Mouse (Mus musculus) brain, embryonic 14.5 days (tissue): ENCODE measurements around the gene 2010003K11Rik. TPM values are rescaled to one million over a fixed set of nuclear protein-coding genes. Genes with fewer than 3 reads are reported as not detected.

Source experiments
- DNase-seq: peaks from one replicate; pipeline ENCODE4 v3.0.0-alpha.2; 2011; ENCODE audit warnings: low read depth
- CTCF ChIP-seq: fragments of 200-500 bp; IDR thresholded peaks from 2 replicates; pipeline ENCODE4 v1.5.1; 2012; ENCODE audit warnings: inconsistent platforms, mild to moderate bottlenecking, moderate library complexity, borderline replicate concordance; ENCODE audit not compliant: insufficient read depth, insufficient read length; ENCODE audit errors: extremely low read depth
- POLR2A ChIP-seq: fragments of 200-500 bp; IDR thresholded peaks from 2 replicates; pipeline ENCODE4 v1.6.1; 2012; ENCODE audit warnings: mild to moderate bottlenecking, inconsistent platforms, borderline replicate concordance; ENCODE audit not compliant: poor library complexity, insufficient read depth, insufficient read length, severe bottlenecking; ENCODE audit errors: extremely low read depth
- polyA plus RNA-seq: library from polyadenylated mRNA; depleted of rRNA; stranded (reverse); fragments of >200 nt; gene quantifications from 2 replicates; pipeline ENCODE4 v1.2.3, GENCODE M21; 2012

The 2010003K11Rik gene
- polyA plus RNA-seq, 1 experiment, result not detected

DNA sequence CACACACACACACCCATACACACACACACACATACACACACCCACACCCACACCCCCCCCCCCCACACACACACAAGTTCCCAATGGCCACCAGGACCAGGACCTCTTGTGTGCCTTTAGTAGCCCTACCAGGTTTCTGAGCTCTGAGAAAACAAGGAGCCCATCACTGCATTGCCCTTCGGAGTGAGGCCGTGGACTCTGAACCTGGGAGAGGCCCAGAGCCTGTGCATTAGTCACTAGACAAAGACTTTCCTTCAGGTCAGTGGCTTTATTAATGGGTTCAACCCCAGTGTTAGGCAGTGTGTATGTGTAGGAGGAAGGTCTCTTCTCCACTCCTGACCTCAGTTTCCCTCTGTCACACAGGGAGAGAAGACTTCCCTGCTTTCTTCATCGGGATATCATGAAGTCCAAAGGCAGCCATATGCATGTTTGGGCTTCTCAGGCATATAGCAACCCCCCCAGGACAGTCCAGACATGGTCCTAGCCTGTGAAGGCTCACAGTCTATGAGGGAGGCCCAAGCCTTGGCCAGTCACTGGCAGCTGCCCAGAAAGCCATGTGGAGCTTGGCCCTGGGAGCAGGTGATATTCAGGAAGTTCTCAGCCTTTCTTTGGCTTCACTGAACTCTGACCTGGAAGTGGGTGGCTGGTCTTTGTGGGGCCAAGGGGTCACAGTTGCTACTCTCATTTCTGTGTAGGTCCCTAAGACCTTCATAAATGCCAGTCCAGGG lies 1.7 kb downstream of the 2010003K11Rik start:
- no peak for DNase-seq
- no peak for TF ChIP-seq POLR2A

DNA sequence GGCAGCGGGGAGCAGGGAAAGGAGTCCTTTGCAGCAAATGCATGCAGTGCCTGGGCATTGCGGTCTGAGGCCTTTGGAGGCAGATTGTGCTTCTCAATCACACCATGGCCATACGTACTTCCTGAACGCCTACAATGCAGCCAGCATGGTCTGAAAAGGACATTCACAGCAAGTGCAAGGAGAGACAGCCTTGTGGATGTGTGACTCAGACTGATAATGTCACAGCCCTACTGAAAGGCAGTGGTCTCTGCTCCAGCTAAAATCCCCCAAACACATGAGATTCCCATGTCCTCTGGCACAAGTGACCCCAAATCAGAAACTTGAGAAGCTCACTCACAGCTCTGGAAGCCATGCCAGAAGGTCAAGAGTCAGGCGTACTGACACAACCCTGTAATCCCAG lies 2.6 kb downstream of the 2010003K11Rik start:
- DNase-seq, result no peak
- no peak for TF ChIP-seq CTCF
- TF ChIP-seq POLR2A, result no peak

DNA sequence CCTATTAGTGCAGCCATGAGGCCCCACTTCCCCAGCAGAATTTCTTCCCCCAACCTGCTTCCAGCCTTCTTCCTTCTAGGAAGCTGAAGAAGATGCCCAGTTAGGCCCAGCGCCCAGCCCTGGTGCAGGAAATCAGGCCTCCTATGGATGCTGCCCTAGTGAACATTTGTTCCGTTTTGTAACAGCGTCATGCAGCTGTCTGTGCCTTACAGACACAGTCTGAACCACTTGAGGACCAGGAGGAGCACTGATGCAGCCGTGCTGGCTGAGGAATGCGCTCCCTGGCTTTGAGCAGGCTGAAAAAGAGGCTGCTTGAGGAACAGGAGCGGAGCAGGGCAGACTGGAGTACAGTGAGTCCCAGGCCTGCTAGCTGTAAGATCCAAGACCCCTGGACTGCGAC lies 3.7 kb downstream of the 2010003K11Rik start:
- no peak for TF ChIP-seq CTCF
- DNase-seq, result no peak

DNA sequence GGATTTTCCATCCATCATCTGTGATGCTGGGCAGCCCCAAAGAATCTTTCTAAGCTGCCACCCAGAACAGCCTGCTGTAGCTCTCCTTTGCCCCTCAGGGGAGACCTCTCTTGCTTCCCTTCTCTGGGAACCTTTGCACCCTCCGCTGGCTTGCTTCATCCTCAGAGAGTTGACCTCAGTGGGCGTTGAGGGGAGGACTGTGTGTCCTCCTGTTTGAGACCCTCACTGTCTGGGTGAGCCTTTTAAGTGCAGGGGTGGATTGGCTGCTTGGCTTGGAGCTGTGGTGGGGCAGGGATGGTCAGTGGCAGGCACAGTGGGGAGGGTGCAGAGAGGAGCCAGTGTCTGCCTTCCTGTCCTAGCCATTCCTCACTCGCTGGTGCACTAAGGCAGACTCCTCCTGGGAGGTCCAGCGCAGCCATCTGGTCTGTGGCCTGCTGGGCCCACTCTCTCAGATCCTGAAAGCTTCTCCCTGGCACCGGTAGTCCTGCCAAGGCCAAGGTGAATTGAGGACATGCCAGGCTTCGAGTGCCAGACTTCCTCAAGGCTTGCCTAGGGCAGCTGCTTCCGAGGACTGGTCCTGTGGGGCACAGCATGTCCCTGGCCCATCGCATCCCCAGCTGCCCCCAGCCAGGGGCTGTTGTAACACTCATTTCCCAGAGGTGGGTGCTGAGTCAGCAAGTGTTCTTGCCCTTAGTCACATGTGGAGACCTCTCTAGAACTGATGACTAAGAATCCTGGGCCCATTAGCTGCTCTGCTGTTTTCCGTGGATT lies 5.7 kb downstream of the 2010003K11Rik start:
- no peak for TF ChIP-seq POLR2A
- no peak for TF ChIP-seq CTCF
- no peak for DNase-seq

DNA sequence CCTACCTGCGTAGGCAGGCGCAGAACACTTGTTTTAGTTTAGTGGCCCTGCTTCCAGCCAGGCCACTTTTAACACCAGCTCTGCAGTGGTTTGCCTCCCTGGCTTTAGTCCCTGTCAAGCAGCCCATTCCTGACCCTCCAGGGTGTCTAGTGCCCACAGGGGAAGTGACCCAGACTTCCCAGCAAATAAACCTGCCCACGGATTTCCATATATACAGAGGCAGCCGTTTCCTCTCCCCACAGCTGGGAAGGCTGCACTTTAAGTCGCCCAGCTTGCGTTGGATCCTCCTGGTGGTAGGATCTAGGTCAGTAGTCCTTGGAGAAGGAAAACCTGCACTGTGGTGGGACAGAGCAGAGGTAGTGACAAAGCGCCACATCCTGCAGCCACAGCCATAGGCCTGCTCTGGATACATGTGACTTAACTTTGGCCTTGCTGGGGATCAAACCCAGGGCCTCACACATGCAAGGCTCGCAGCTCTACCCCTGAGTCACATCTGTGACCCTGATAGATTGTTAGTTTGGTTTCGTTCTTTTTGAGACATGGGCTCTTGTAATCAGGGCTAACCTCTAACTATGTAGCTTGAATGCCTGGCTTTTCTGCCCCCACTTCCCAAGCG lies 7.2 kb downstream of the 2010003K11Rik start:
- TF ChIP-seq CTCF (0 out of 2 replicates have a peak, but pooled peaks have one; percentile 1), POLR2A (no peak)

DNA sequence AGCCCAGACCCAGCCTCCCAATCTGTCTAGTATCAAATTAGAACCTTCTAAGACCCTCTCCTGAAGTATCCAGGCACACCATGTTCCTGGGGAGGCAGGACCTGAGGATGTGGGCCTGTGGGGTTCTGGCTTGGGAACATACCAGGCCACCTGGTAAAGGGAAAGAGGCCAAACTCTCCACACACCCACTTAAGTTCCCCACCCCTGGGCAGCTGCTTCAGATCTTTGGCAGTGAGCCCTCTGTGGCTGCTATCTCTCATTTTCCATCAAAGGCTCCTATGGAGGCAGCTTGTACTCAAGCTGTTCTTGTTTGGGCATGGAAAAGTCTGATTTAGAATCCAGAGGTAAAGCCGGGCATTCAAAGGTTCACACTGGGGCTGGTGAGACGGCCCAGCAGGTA lies 10.5 kb downstream of the 2010003K11Rik start:
- no peak for DNase-seq

More for the DNA sequence above, 7.2 kb downstream of the 2010003K11Rik start:
- no peak for DNase-seq

DNA sequence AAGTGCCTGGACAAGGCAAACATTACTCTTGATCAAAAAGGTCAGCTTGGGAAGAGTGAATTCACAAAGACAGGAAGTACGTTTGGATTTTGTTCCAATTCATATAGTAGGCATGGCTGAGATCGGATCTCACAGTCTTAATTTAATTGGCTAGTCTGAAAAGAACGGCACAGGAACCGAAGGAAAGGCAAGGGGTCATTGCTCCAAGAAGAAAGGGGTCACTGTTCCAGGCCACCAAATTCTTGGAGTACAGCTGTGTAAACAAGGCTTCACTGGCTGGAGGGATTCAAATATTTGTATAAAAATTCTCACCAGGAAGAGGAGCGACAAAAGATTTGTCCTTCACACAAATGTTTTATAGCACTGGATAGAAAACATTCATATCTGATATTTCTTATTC lies 13.4 kb downstream of the 2010003K11Rik start:
- no peak for TF ChIP-seq POLR2A
- TF ChIP-seq CTCF, result no peak
- DNase-seq, result no peak

More for the DNA sequence above, 10.5 kb downstream of the 2010003K11Rik start:
- TF ChIP-seq POLR2A, result no peak
- TF ChIP-seq CTCF, result no peak

DNA sequence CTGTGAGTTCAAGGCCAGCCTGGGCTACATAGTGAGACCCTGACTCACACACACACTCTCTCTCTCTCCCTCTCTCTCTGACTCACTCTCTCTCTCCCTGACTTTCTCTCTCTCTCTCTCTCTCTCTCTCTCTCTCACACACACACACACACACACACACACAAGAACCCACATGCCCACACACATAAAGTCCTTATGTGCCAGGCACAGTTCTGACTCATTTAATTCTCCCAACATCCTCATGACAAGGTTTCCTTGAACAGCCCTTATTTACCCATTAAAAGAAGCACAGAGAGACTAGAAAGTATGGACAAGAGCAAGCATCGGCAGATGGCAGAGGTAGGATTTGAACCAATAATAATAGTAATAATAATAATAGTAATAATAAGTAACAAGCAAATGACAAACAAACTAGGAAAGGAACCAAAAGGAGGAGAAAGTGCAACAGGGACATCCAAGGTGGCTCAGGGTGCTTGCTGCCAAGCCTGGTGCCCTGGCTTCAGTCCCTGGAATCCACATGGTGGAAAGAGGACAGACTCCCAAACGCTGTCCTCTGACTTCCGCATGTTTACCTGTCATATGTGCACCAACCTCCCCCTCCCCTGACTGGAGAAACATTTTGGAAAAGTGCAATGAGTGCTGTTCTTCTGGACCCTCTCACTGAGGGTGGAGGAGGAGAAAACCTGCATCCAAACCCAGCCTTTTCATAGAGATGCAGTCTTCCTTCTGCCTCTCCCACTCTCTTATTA lies 16.1 kb downstream of the 2010003K11Rik start:
- no peak for DNase-seq
- TF ChIP-seq POLR2A (no peak), CTCF (no peak)

DNA sequence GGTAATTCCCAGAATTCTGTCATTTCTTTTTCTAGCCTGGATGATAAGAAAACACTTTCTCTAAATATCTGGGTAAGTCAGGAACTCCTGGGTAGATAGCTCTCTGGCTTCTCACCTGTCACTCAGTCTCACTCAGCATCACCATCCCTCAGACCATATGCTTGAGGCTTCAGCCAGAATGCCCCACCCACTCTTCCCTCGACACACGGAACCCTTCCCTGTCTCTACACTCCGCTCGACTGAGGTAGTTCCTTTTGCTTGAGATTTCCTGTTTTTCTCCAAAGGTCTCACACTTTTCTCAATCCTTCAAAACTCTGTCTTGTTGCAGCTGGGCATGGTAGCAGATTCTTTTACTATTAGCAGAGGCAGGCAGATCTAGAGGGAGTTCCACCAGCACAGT lies 17.1 kb downstream of the 2010003K11Rik start:
- no peak for DNase-seq
- TF ChIP-seq POLR2A (no peak), CTCF (no peak)

DNA sequence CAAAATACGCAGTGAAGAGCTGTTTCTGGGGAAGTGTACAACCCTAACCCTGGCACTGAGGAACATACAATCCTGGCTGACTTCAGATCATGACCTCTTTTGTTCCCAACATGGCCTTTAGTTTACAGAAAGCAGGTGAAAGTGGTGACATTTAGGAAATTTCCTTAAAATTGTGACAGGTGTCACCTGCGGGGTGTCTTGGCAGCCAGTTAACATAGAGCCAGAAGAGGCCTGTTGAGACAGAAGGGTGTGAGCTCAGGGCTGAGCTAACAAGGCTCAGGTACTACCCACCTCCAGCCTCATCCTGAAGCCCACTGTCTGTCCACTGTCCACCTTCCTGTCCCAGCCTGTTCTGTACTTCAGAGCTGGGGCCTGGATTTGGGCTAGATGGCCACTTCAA lies 18.3 kb downstream of the 2010003K11Rik start:
- DNase-seq, result no peak
- TF ChIP-seq CTCF, result no peak
- TF ChIP-seq POLR2A, result no peak

DNA sequence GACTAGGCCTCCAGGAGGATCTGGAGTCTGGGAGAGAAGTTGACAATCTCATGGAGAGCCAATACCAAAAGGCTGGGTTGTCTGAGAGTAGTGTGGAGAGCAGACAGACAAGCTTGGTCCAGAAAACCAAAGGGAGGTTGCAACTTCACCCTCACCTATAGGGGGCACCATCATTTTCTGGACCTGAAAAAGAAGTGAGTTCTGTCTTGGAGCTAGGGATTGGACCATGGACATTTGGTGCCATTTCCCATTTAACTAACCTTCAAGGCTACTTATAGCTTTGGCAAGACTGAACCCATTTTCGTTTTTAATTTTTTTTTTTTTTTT lies 20.2 kb downstream of the 2010003K11Rik start:
- DNase-seq, result no peak
- TF ChIP-seq CTCF, result peak; percentile 26; the same call in 1 of the 2 replicates
- no peak for TF ChIP-seq POLR2A
